Mouse (Mus musculus) ES-E14 (cell line): ENCODE results near the gene Aunip.

Source experiments
- CHD2 ChIP-seq: IDR thresholded peaks from 2 replicates; pipeline ENCODE4 v1.6.1; 2014; ENCODE audit warnings: mild to moderate bottlenecking, low read depth, low read length, inconsistent platforms
- ZNF384 ChIP-seq: IDR thresholded peaks from 2 replicates; pipeline ENCODE4 v1.6.1; 2012; ENCODE audit warnings: low read depth, low read length, inconsistent platforms

GRCm38 (mm10) chr4:134476899-134477298, 33.9 kb upstream of the Aunip start:
- no peak for TF ChIP-seq CHD2
- no peak for TF ChIP-seq ZNF384
